Mouse (Mus musculus) kidney, postnatal 4 days (tissue): ENCODE results near the gene Aspscr1.

Experiments
- DNase-seq, 2 experiments: peaks; one replicate each; pipeline ENCODE4 v3.0.0; 2021; ENCODE audit warnings: mixed read lengths in 2 of 2

The Aspscr1 gene

GRCm38 (mm10) chr11:120749430-120749829 is 76.7 kb downstream of the Aspscr1 start:
- peak; percentile 35 to 49 for DNase-seq

DNA sequence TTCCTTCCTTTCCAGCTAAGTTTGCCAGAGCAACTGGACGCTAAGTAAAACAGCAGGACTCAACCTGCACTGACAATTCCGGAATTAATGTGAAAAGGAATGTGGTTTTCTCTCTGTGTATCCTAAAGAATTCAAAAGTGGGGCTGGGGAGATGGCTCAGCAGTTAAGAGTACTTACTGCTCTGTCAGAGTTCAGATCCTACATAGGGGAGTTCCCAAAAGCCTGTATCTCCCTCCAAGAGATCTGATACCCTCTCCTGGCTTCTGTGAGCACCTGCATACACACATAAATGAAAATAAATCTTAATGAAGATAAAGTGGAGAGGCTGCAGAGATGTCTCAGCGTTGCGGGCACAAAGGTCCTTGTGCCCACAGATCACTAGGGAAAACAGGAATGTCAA is 78.8 kb downstream of the Aspscr1 start:
- DNase-seq = no peak
